Comparison of ENCODE assay signal across 13 mouse cellular contexts in the genomic region with DNA sequence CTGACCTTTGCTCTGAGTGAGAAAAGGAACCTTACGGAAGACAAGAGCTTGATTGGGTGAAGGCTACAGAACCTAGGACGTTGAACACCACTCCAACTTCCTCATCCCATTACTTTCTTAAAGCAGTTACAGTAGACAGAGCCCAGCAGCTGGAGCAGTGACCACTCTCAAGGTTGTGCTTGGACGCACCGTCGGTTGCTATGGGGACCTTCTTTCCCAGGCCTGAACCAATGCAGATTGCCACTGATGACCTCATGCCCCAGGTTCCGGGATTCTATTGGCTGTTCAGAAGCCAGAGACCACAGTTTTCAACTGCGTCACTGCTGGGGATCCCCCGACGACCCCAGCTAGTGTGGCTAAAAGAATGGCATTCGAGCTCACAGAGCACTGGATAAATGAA. TPM values are rescaled to one million over a fixed set of nuclear protein-coding genes. Genes with fewer than 3 reads are reported as not detected.
DNase-seq lines count a peak whose midpoint lies in the region; ATAC-seq and TF ChIP-seq lines count a peak whose summit lies in the region.
"Had no signal": no experiment of that assay in that cellular context is flagged by ENCODE, and none has a peak within 500 bp of the region (broad histone marks: within the 10 kb centered on the region; RNA-seq: fewer than 3 reads in every experiment).

No protein-coding gene starts in this region.

- no peaks in the 10 kb centered on the region for H3K36me3 ChIP-seq in midbrain, embryonic 11.5 days (ENCODE audit: control insufficient read depth, insufficient read depth, low read length)
- no peaks in the 10 kb centered on the region for H3K36me3 ChIP-seq in midbrain, embryonic 15.5 days (replicated peaks)
- no peaks in the 10 kb centered on the region for H3K36me3 ChIP-seq in hindbrain, embryonic 14.5 days (replicated peaks; ENCODE audit: control insufficient read depth, insufficient read depth)
- peaks cover 5% of the 10 kb centered on the region; the same call in 1 of the 2 replicates for H3K36me3 ChIP-seq in small intestine, adult 2 months (ENCODE audit: control insufficient read depth, insufficient read depth, low read length)

- 16% methylated on average over 10 of the region's 10 CpGs for WGBS in midbrain, embryonic 11.5 days
- WGBS in midbrain, embryonic 15.5 days: 19% methylated on average over 10 of the region's 10 CpGs
- WGBS in hindbrain, embryonic 14.5 days: 16% methylated on average over 10 of the region's 10 CpGs
- WGBS in small intestine, adult 2 months: 10% methylated on average over 10 of the region's 10 CpGs

- H3K4me2 ChIP-seq in midbrain, embryonic 11.5 days: no peak overlapping the region
- H3K4me2 ChIP-seq in midbrain, embryonic 15.5 days: no peak overlapping the region
- peak overlapping the region; percentile 4; the same call in 1 of the 2 replicates for H3K4me2 ChIP-seq in hindbrain, embryonic 14.5 days (replicated peaks)

- H3K4me3 ChIP-seq in midbrain, embryonic 11.5 days (ENCODE audit: low read depth, low read length): no peak overlapping the region
- H3K4me3 ChIP-seq in midbrain, embryonic 15.5 days: no peak overlapping the region
- H3K4me3 ChIP-seq in hindbrain, embryonic 14.5 days (replicated peaks; ENCODE audit: low read length): no peak overlapping the region
- H3K4me3 ChIP-seq in small intestine, adult 2 months (ENCODE audit: low read depth, low read length): no peak overlapping the region
- H3K4me3 ChIP-seq: left cerebral cortex, adult 2 months; megakaryocyte, embryonic 14.5 days had no signal

- ATAC-seq in midbrain, embryonic 11.5 days (ENCODE audit: low FRiP score): peak; percentile 47; the same call in 1 of the 2 replicates
- ATAC-seq in midbrain, embryonic 15.5 days (replicated peaks): no peak
- no peak for ATAC-seq in hindbrain, embryonic 14.5 days (ENCODE audit: low FRiP score)

- H3K9ac ChIP-seq in midbrain, embryonic 11.5 days (ENCODE audit: low read length): no peak overlapping the region
- no peak overlapping the region for H3K9ac ChIP-seq in midbrain, embryonic 15.5 days
- no peak overlapping the region for H3K9ac ChIP-seq in hindbrain, embryonic 14.5 days

- H3K9me3 ChIP-seq in midbrain, embryonic 11.5 days (ENCODE audit: control insufficient read depth, low read length): no peaks in the 10 kb centered on the region
- no peaks in the 10 kb centered on the region for H3K9me3 ChIP-seq in midbrain, embryonic 15.5 days
- no peaks in the 10 kb centered on the region for H3K9me3 ChIP-seq in hindbrain, embryonic 14.5 days (ENCODE audit: control insufficient read depth, low read length)
- H3K9me3 ChIP-seq: megakaryocyte, embryonic 14.5 days had no signal

- H3K4me1 ChIP-seq in midbrain, embryonic 11.5 days (ENCODE audit: control insufficient read depth, insufficient read depth, low read length): peaks cover 26% of the 10 kb centered on the region
- peaks cover 34% of the 10 kb centered on the region for H3K4me1 ChIP-seq in midbrain, embryonic 15.5 days
- peaks cover 40% of the 10 kb centered on the region for H3K4me1 ChIP-seq in hindbrain, embryonic 14.5 days (replicated peaks; ENCODE audit: control insufficient read depth, insufficient read depth, low read length)
- peaks cover 33% of the 10 kb centered on the region for H3K4me1 ChIP-seq in small intestine, adult 2 months (ENCODE audit: control insufficient read depth, insufficient read depth, insufficient read length, low read length)

- peak; percentile 77 for DNase-seq in adrenal gland, adult 2 months
- no peak for DNase-seq in adrenal gland, adult 18-20 months (ENCODE audit: low spot score in 2 of 2)
- DNase-seq in midbrain, embryonic 11.5 days (ENCODE audit: low spot score, missing footprints): no peak
- DNase-seq in hindbrain, embryonic 14.5 days (ENCODE audit: low spot score): no peak
- DNase-seq in left cerebral cortex, postnatal 14 days (ENCODE audit: low spot score in 2 of 2): no peak
- DNase-seq in right cerebral cortex, adult 18-20 months: no peak
- DNase-seq: cerebellum, adult 18-20 months; right cerebral cortex, postnatal 25 days had no signal

- intact Hi-C loops in left cerebral cortex, postnatal 14 days (cut with DNase I): no loop called here

- TF ChIP-seq POLR2A in small intestine, adult 2 months (IDR thresholded peaks at IDR 0.05; ENCODE audit: low read depth, low read length): no peak

- TF ChIP-seq CTCF in small intestine, adult 2 months (IDR thresholded peaks at IDR 0.05; ENCODE audit: extremely low read depth, insufficient read length, insufficient replicate concordance, low read depth, low read length): no peak

- no peak overlapping the region for H3K27ac ChIP-seq in midbrain, embryonic 11.5 days (ENCODE audit: low read depth, low read length)
- no peak overlapping the region for H3K27ac ChIP-seq in midbrain, embryonic 15.5 days
- no peak overlapping the region for H3K27ac ChIP-seq in hindbrain, embryonic 14.5 days
- H3K27ac ChIP-seq in small intestine, adult 2 months (ENCODE audit: insufficient read depth, low read depth, low read length): peak overlapping the region; percentile 86
- H3K27ac ChIP-seq: left cerebral cortex, adult 2 months had no signal

- peaks cover 14% of the 10 kb centered on the region; the same call in 1 of the 2 replicates for H3K27me3 ChIP-seq in midbrain, embryonic 11.5 days (ENCODE audit: control insufficient read depth, insufficient read depth, low read length)
- H3K27me3 ChIP-seq in midbrain, embryonic 15.5 days (replicated peaks): no peaks in the 10 kb centered on the region
- no peaks in the 10 kb centered on the region for H3K27me3 ChIP-seq in hindbrain, embryonic 14.5 days (ENCODE audit: control insufficient read depth, insufficient read depth, low read length)
- no peaks in the 10 kb centered on the region for H3K27me3 ChIP-seq in small intestine, adult 2 months (ENCODE audit: control insufficient read depth, insufficient read depth, low read length)

RNA-seq across cellular contexts. Expression of gene Efna4, which starts 6.9 kb away (rescaled TPM):
- total RNA-seq in adrenal gland, adult 2 months (2021): 1 to 10 TPM in 1 of 2 experiments, under 1 TPM in 1; 0.63 to 1.9 TPM
- polyA plus RNA-seq in adrenal gland, adult 2 months (2012; rRNA removed): 1.8 and 3.5 TPM in 2 replicates
- 1 to 10 TPM in 1 of 2 experiments, under 1 TPM in 1; 0.43 to 1.1 TPM for total RNA-seq in adrenal gland, adult 18-20 months (2021)
- polyA plus RNA-seq in midbrain, embryonic 11.5 days (2014; fragmentation: Nextera tagmentation; extraction: Ambion mirVana): 15.3 and 17.5 TPM in 2 replicates
- 4.3 and 5.8 TPM in 2 replicates for polyA plus RNA-seq in midbrain, embryonic 15.5 days (2015; fragmentation: Nextera tagmentation; extraction: Ambion mirVana)
- 4.4 and 4.9 TPM in 2 replicates for polyA plus RNA-seq in hindbrain, embryonic 14.5 days (2014; fragmentation: Nextera tagmentation; extraction: Ambion mirVana)
- 11.6 and 20.0 TPM in 2 replicates for polyA plus RNA-seq in small intestine, adult 2 months (2012; rRNA removed)
- under 1 TPM; 0.29 to 0.61 TPM for total RNA-seq in left cerebral cortex, postnatal 14 days (2021)

RNA-seq across cellular contexts. Expression of gene Efna3, which starts 8.2 kb away (rescaled TPM):
- total RNA-seq in adrenal gland, adult 2 months (2021): under 1 TPM; 0.26 to 0.55 TPM
- 0.21 and 1.0 TPM in 2 replicates for polyA plus RNA-seq in adrenal gland, adult 2 months (2012; rRNA removed)
- total RNA-seq in adrenal gland, adult 18-20 months (2021): under 1 TPM in 1 of 2 experiments, not detected in 1; 0.42 TPM
- 4.6 and 6.4 TPM in 2 replicates for polyA plus RNA-seq in midbrain, embryonic 11.5 days (2014; fragmentation: Nextera tagmentation; extraction: Ambion mirVana)
- 40.5 and 43.0 TPM in 2 replicates for polyA plus RNA-seq in midbrain, embryonic 15.5 days (2015; fragmentation: Nextera tagmentation; extraction: Ambion mirVana)
- polyA plus RNA-seq in hindbrain, embryonic 14.5 days (2014; fragmentation: Nextera tagmentation; extraction: Ambion mirVana): 62.5 and 70.3 TPM in 2 replicates
- 3.9 and 7.0 TPM in 2 replicates for polyA plus RNA-seq in small intestine, adult 2 months (2012; rRNA removed)
- total RNA-seq in left cerebral cortex, postnatal 14 days (2021): 10 to 100 TPM; 48.5 to 49.6 TPM
- total RNA-seq: hematopoietic stem cell, adult 5-6 weeks had no signal

RNA-seq across cellular contexts. Expression of gene Adam15, which starts 18.8 kb away (rescaled TPM):
- total RNA-seq in adrenal gland, adult 2 months (2021): 10 to 100 TPM; 56.1 to 87.5 TPM
- 142 and 182 TPM in 2 replicates for polyA plus RNA-seq in adrenal gland, adult 2 months (2012; rRNA removed)
- 10 to 100 TPM; 56.3 to 87.6 TPM for total RNA-seq in adrenal gland, adult 18-20 months (2021)
- 17.0 and 18.7 TPM in 2 replicates for polyA plus RNA-seq in midbrain, embryonic 11.5 days (2014; fragmentation: Nextera tagmentation; extraction: Ambion mirVana)
- polyA plus RNA-seq in midbrain, embryonic 15.5 days (2015; fragmentation: Nextera tagmentation; extraction: Ambion mirVana): 59.5 and 62.2 TPM in 2 replicates
- 40.8 and 44.0 TPM in 2 replicates for polyA plus RNA-seq in hindbrain, embryonic 14.5 days (2014; fragmentation: Nextera tagmentation; extraction: Ambion mirVana)
- polyA plus RNA-seq in small intestine, adult 2 months (2012; rRNA removed): 48.9 and 70.7 TPM in 2 replicates
- 10 to 100 TPM; 95.0 TPM for total RNA-seq in left cerebral cortex, postnatal 14 days (2021)

RNA-seq across cellular contexts. Expression of gene Dcst2, which starts 30.8 kb away (rescaled TPM):
- 1 to 10 TPM in 1 of 2 experiments, under 1 TPM in 1; 0.40 to 1.3 TPM for total RNA-seq in adrenal gland, adult 2 months (2021)
- 0.61 and 1.2 TPM in 2 replicates for polyA plus RNA-seq in adrenal gland, adult 2 months (2012; rRNA removed)
- under 1 TPM; 0.80 to 0.93 TPM for total RNA-seq in adrenal gland, adult 18-20 months (2021)
- 0.33 TPM in 1 of 2 replicates, not detected in the other for polyA plus RNA-seq in midbrain, embryonic 11.5 days (2014; fragmentation: Nextera tagmentation; extraction: Ambion mirVana)
- 0.14 and 0.17 TPM in 2 replicates for polyA plus RNA-seq in midbrain, embryonic 15.5 days (2015; fragmentation: Nextera tagmentation; extraction: Ambion mirVana)
- polyA plus RNA-seq in hindbrain, embryonic 14.5 days (2014; fragmentation: Nextera tagmentation; extraction: Ambion mirVana): 0.12 and 0.21 TPM in 2 replicates
- 0.93 and 1.2 TPM in 2 replicates for polyA plus RNA-seq in small intestine, adult 2 months (2012; rRNA removed)
- under 1 TPM; 0.34 to 0.35 TPM for total RNA-seq in left cerebral cortex, postnatal 14 days (2021)
- total RNA-seq: hematopoietic stem cell, adult 5-6 weeks had no signal

RNA-seq across cellular contexts. Expression of gene Dcst1, which starts 34.1 kb away (rescaled TPM):
- total RNA-seq in adrenal gland, adult 2 months (2021): under 1 TPM in 1 of 2 experiments, not detected in 1; 0.41 TPM
- polyA plus RNA-seq in adrenal gland, adult 2 months (2012; rRNA removed): 0.46 and 0.53 TPM in 2 replicates
- total RNA-seq in adrenal gland, adult 18-20 months (2021): 1 to 10 TPM in 1 of 2 experiments, under 1 TPM in 1; 0.46 to 1.4 TPM
- polyA plus RNA-seq in midbrain, embryonic 11.5 days (2014; fragmentation: Nextera tagmentation; extraction: Ambion mirVana): 0.23 and 0.40 TPM in 2 replicates
- polyA plus RNA-seq in midbrain, embryonic 15.5 days (2015; fragmentation: Nextera tagmentation; extraction: Ambion mirVana): 0.89 and 0.99 TPM in 2 replicates
- polyA plus RNA-seq in hindbrain, embryonic 14.5 days (2014; fragmentation: Nextera tagmentation; extraction: Ambion mirVana): 0.43 and 1.1 TPM in 2 replicates
- 2.0 and 9.1 TPM in 2 replicates for polyA plus RNA-seq in small intestine, adult 2 months (2012; rRNA removed)
- total RNA-seq in left cerebral cortex, postnatal 14 days (2021): under 1 TPM in 1 of 2 experiments, not detected in 1; 0.23 TPM
- total RNA-seq: hematopoietic stem cell, adult 5-6 weeks had no signal
